Mouse (Mus musculus): ENCODE data around the gene Spen.
A peak's percentile ranks its signal among the peaks of the same experiment; 100 is the strongest.
"Not testable (repeated sequence)": the region's sequence is repeated elsewhere in the genome, so short reads cannot be mapped to it uniquely, and the experiment has no call there.

The Spen gene

GRCm38 (mm10) chr4:141559898-141560263 lies 21.5 kb upstream of the Spen start:
- DNase-seq (ENCODE audit: low read depth, low spot score) = peak; percentile 83

GRCm38 (mm10) chr4:141559131-141559897 lies 20.9 kb upstream of the Spen start:
- DNase-seq (ENCODE audit: low read depth, low spot score) = peak; percentile 92

GRCm38 (mm10) chr4:141558658-141559057 lies 20.3 kb upstream of the Spen start:
- peak; percentile 52 for DNase-seq (ENCODE audit: low read depth, low spot score)

- DNase-seq (ENCODE audit: low read depth, low spot score) = not testable (repeated sequence)
Observed at GRCm38 (mm10) chr4:141556163-141556562, 17.8 kb upstream of the Spen start.

- DNase-seq (ENCODE audit: low read depth, low spot score) = not testable (repeated sequence)
Observed at GRCm38 (mm10) chr4:141554255-141554865, 16.0 kb upstream of the Spen start.

GRCm38 (mm10) chr4:141552484-141552883 lies 14.1 kb upstream of the Spen start:
- DNase-seq (ENCODE audit: low read depth, low spot score) = no peak

GRCm38 (mm10) chr4:141547299-141547698 lies 8.9 kb upstream of the Spen start:
- no peak for DNase-seq (ENCODE audit: low read depth, low spot score)

- DNase-seq (ENCODE audit: low read depth, low spot score) = peak; percentile 90
Observed at GRCm38 (mm10) chr4:141546334-141547200, 8.2 kb upstream of the Spen start.

- DNase-seq (ENCODE audit: low read depth, low spot score) = peak; percentile 100
Observed at GRCm38 (mm10) chr4:141545743-141546333, 7.4 kb upstream of the Spen start.

GRCm38 (mm10) chr4:141545071-141545742 lies 6.8 kb upstream of the Spen start:
- DNase-seq (ENCODE audit: low read depth, low spot score) = peak; percentile 78

- no peak for DNase-seq (ENCODE audit: low read depth, low spot score)
Observed at GRCm38 (mm10) chr4:141544536-141544935, 6.1 kb upstream of the Spen start.

- DNase-seq (ENCODE audit: low read depth, low spot score) = no peak
Observed at GRCm38 (mm10) chr4:141543593-141543992, 5.2 kb upstream of the Spen start.

GRCm38 (mm10) chr4:141541851-141542250 lies 3.5 kb upstream of the Spen start:
- DNase-seq (ENCODE audit: low read depth, low spot score) = no peak

GRCm38 (mm10) chr4:141540844-141541243 lies 2.4 kb upstream of the Spen start:
- no peak for DNase-seq (ENCODE audit: low read depth, low spot score)

GRCm38 (mm10) chr4:141539213-141539767 lies 893 bp upstream of the Spen start:
- DNase-seq (ENCODE audit: low read depth, low spot score) = no peak

GRCm38 (mm10) chr4:141537706-141538407 lies 540 bp downstream of the Spen start:
- peak; percentile 25 for DNase-seq (ENCODE audit: low read depth, low spot score)

GRCm38 (mm10) chr4:141537226-141537610 lies 1.2 kb downstream of the Spen start:
- DNase-seq (ENCODE audit: low read depth, low spot score) = no peak

- DNase-seq (ENCODE audit: low read depth, low spot score) = peak; percentile 29
Observed at GRCm38 (mm10) chr4:141536291-141537225, 1.8 kb downstream of the Spen start.

Data from skeletal muscle tissue, adult 2 months (tissue).